Mouse (Mus musculus) liver, postnatal 0 days (tissue): ENCODE results near the gene Zbtb8os.

Source experiments
- CTCF ChIP-seq: sonication (generic); IDR thresholded peaks from 2 replicates; pipeline ENCODE4 v1.5.1; 2016; ENCODE audit warnings: antibody characterized with exemption, low read depth
- EP300 ChIP-seq: IDR thresholded peaks from 2 replicates; pipeline ENCODE4 v1.6.1; 2016; ENCODE audit warnings: antibody characterized with exemption, low read depth, mild to moderate bottlenecking

GRCm38 (mm10) chr4:129286683-129287471 lies 48.6 kb upstream of the Zbtb8os start:
- TF ChIP-seq EP300, result no peak
- no peak for TF ChIP-seq CTCF
